Mouse (Mus musculus): ENCODE data around the gene Pou3f3.

DNA sequence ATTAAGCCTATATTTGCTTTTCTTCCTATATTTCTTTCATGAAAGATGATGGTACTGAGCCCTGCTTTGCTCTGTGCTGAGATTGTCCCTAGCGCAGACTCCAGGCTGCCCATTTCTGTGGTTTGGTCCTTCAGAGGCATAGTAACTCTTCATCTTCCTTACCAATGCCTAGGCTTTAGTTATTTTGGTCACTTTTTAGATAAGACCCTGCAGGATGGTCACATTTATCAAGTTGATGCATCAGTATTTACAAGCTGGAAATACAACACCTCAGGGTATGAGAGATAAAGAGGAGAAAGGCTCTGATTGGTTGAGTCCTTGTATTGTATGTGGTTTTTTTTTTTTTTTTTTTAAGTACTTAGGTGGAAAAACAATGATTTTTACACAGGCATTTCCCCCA is 5.2 kb downstream of the Pou3f3 start:
- no peak for TF ChIP-seq POLR2A (IDR thresholded peaks at IDR 0.05; ENCODE audit: low read depth, low read length)
- TF ChIP-seq CTCF (IDR thresholded peaks at IDR 0.05; ENCODE audit: borderline replicate concordance, insufficient read depth, low read length): no peak
